21 mouse cellular contexts compared by ENCODE assay signal in genomic region chr2:32795748-32796418, GRCm38 (mm10). TPM values are rescaled to one million over a fixed set of nuclear protein-coding genes. Genes with fewer than 3 reads are reported as not detected.
"Had no signal": no experiment of that assay in that cellular context is flagged by ENCODE, and none has a peak within 500 bp of the region (broad histone marks: within the 10 kb centered on the region; RNA-seq: fewer than 3 reads in every experiment).

No protein-coding gene starts in this region.

- H3K4me3 ChIP-seq: limb, embryonic 10.5 days; limb, embryonic 13.5 days; liver, embryonic 12.5 days; liver, embryonic 15.5 days; lung, embryonic 15.5 days; megakaryocyte, embryonic 14.5 days; midbrain, embryonic 10.5 days; midbrain, embryonic 13.5 days; neural tube, embryonic 12.5 days; stomach, embryonic 15.5 days had no signal

- H3K9me3 ChIP-seq: limb, embryonic 10.5 days; limb, embryonic 13.5 days; liver, embryonic 12.5 days; liver, embryonic 15.5 days; lung, embryonic 15.5 days; midbrain, embryonic 10.5 days; midbrain, embryonic 13.5 days; neural tube, embryonic 12.5 days; stomach, embryonic 15.5 days had no signal

- H3K27me3 ChIP-seq: limb, embryonic 13.5 days; liver, embryonic 12.5 days; liver, embryonic 15.5 days; lung, embryonic 15.5 days; midbrain, embryonic 13.5 days; neural tube, embryonic 12.5 days; stomach, embryonic 15.5 days had no signal

- DNase-seq: kidney, postnatal 14 days; kidney, postnatal 4 days; layer of hippocampus, adult 9-11 months; liver; lung, adult 18-20 months; lung, postnatal 10 days; lung, postnatal 36 days; retina, postnatal 1 day; right cerebral cortex, postnatal 25 days; spleen, adult 18-20 months; thymus, postnatal 36 days had no signal

- ATAC-seq: liver, embryonic 12.5 days; midbrain, embryonic 13.5 days had no signal

- H3K4me1 ChIP-seq: limb, embryonic 13.5 days; liver, embryonic 15.5 days; midbrain, embryonic 13.5 days; neural tube, embryonic 12.5 days; stomach, embryonic 15.5 days had no signal

- H3K9ac ChIP-seq: limb, embryonic 13.5 days; liver, embryonic 12.5 days; liver, embryonic 15.5 days; lung, embryonic 15.5 days; midbrain, embryonic 13.5 days; neural tube, embryonic 12.5 days; stomach, embryonic 15.5 days had no signal

- H3K4me2 ChIP-seq: limb, embryonic 13.5 days; liver, embryonic 12.5 days; liver, embryonic 15.5 days; lung, embryonic 15.5 days; midbrain, embryonic 13.5 days; neural tube, embryonic 12.5 days; stomach, embryonic 15.5 days had no signal

- H3K27ac ChIP-seq: limb, embryonic 10.5 days; limb, embryonic 13.5 days; liver, embryonic 12.5 days; liver, embryonic 15.5 days; lung, embryonic 15.5 days; midbrain, embryonic 10.5 days; midbrain, embryonic 13.5 days; neural tube, embryonic 12.5 days; stomach, embryonic 15.5 days had no signal

RNA-seq across cellular contexts. Expression of gene Cfap157, which starts 11.7 kb away (rescaled TPM):
- polyA plus RNA-seq: liver, embryonic 15.5 days had no signal

RNA-seq across cellular contexts. Expression of gene Ttc16, which starts 20.4 kb away (rescaled TPM):
- polyA plus RNA-seq: liver, embryonic 15.5 days had no signal
